Mouse (Mus musculus) MEL (cell line): ENCODE measurements around the gene Cyb5d1. TPM values are rescaled to one million over a fixed set of nuclear protein-coding genes. Genes with fewer than 3 reads are reported as not detected.

ENCODE experiments used
- DNase-seq: peaks from one replicate; pipeline ENCODE4 v3.0.0; 2011; ENCODE audit warnings: low read depth, low spot score
- H3K27ac ChIP-seq: 2 replicates; pipeline ENCODE4 v1.5.1; 2012; ENCODE audit warnings: low read depth, mild to moderate bottlenecking, control low read depth, low read length, moderate library complexity; ENCODE audit not compliant: control insufficient read depth
- H3K27me3 ChIP-seq, 2 experiments: fragments of 150-350 bp in 1 of 2; sonication (generic) in 1 of 2; 2 replicates each; pipeline ENCODE4 v1.6.1; 2012; ENCODE audit warnings: low read length in 2 of 2, mild to moderate bottlenecking in 2 of 2, improper control_type of control experiment in 1 of 2, moderate library complexity in 1 of 2; ENCODE audit not compliant: insufficient read depth in 2 of 2, control insufficient read depth in 1 of 2
- H3K36me3 ChIP-seq, 2 experiments: 2 replicates each; pipeline ENCODE4 v1.6.1; 2012 to 2014; ENCODE audit warnings: low read length in 2 of 2, improper control_type of control experiment in 1 of 2, inconsistent platforms in 1 of 2, mild to moderate bottlenecking in 1 of 2; ENCODE audit not compliant: insufficient read depth in 2 of 2, control insufficient read depth in 1 of 2
- H3K4me1 ChIP-seq, 2 experiments: fragments of 150-350 bp in 1 of 2; sonication (generic) in 1 of 2; 2 replicates each; pipeline ENCODE4 v1.6.1; 2012; ENCODE audit warnings: low read length in 2 of 2, improper control_type of control experiment in 1 of 2, mild to moderate bottlenecking in 1 of 2; ENCODE audit not compliant: insufficient read depth in 2 of 2, control insufficient read depth in 1 of 2
- H3K4me3 ChIP-seq, 2 experiments: fragments of 150-350 bp in 1 of 2; sonication (generic) in 1 of 2; 2 replicates each; pipeline ENCODE4 v1.5.1; 2012; ENCODE audit warnings: low read depth in 2 of 2, low read length in 2 of 2, mild to moderate bottlenecking in 2 of 2, moderate library complexity in 2 of 2, control low read depth in 1 of 2, improper control_type of control experiment in 1 of 2; ENCODE audit not compliant: control insufficient read depth in 1 of 2, insufficient read depth in 1 of 2
- H3K79me2 ChIP-seq: 2 replicates; pipeline ENCODE4 v1.6.1; 2012; ENCODE audit warnings: mild to moderate bottlenecking, low read length, moderate library complexity; ENCODE audit not compliant: control insufficient read depth, poor library complexity, insufficient read depth
- H3K9ac ChIP-seq: 2 replicates; pipeline ENCODE4 v1.6.1; 2012; ENCODE audit warnings: low read depth, mild to moderate bottlenecking, control low read depth, low read length, moderate library complexity; ENCODE audit not compliant: control insufficient read depth, poor library complexity, severe bottlenecking
- H3K9me3 ChIP-seq: fragments of 150-350 bp; sonication (generic); replicated peaks from 2 replicates; pipeline ENCODE4 v1.6.1; 2012; ENCODE audit warnings: mild to moderate bottlenecking, low read length, improper control_type of control experiment, moderate library complexity; ENCODE audit not compliant: insufficient read depth
- BHLHE40 ChIP-seq: IDR thresholded peaks from 2 replicates; pipeline ENCODE4 v1.6.1; 2012; ENCODE audit warnings: low read depth, mild to moderate bottlenecking, inconsistent platforms, low read length, improper control_type of control experiment, borderline replicate concordance
- CTCF ChIP-seq, 3 experiments: IDR thresholded peaks in 2 of 3; conservative IDR thresholded peaks in 1 of 3; 2 replicates each; pipeline ENCODE4 v1.5.1; 2011 to 2012; ENCODE audit warnings: low read length in 3 of 3, low read depth in 2 of 3, mild to moderate bottlenecking in 2 of 3, improper control_type of control experiment in 1 of 3, inconsistent platforms in 1 of 3, mixed read lengths in 1 of 3, moderate library complexity in 1 of 3; ENCODE audit not compliant: control insufficient read depth in 1 of 3, insufficient read depth in 1 of 3, poor library complexity in 1 of 3, severe bottlenecking in 1 of 3
- ELF1 ChIP-seq: IDR thresholded peaks from 2 replicates; pipeline ENCODE4 v1.6.1; 2014; ENCODE audit warnings: low read depth, mild to moderate bottlenecking, inconsistent platforms, low read length, improper control_type of control experiment, moderate library complexity
- ETS1 ChIP-seq: IDR thresholded peaks from 2 replicates; pipeline ENCODE4 v1.6.1; 2012; ENCODE audit warnings: low read depth, mild to moderate bottlenecking, inconsistent platforms, low read length, improper control_type of control experiment, moderate library complexity
- GABPA ChIP-seq: IDR thresholded peaks from 2 replicates; pipeline ENCODE4 v1.6.1; 2012; ENCODE audit warnings: low read depth, mild to moderate bottlenecking, inconsistent platforms, low read length, improper control_type of control experiment, moderate library complexity
- HCFC1 ChIP-seq: IDR thresholded peaks from 2 replicates; pipeline ENCODE4 v1.6.1; 2012; ENCODE audit warnings: low read depth, mild to moderate bottlenecking, inconsistent platforms, low read length, improper control_type of control experiment, moderate library complexity
- JUND ChIP-seq: IDR thresholded peaks from 2 replicates; pipeline ENCODE4 v1.6.1; 2011; ENCODE audit warnings: low read depth, mild to moderate bottlenecking, improper control_type of control experiment, low read length
- MAFK ChIP-seq: IDR thresholded peaks from 2 replicates; pipeline ENCODE4 v1.6.1; 2011; ENCODE audit warnings: low read depth, mild to moderate bottlenecking, low read length, improper control_type of control experiment, borderline replicate concordance
- MAZ ChIP-seq: IDR thresholded peaks from 2 replicates; pipeline ENCODE4 v1.6.1; 2012; ENCODE audit warnings: low read depth, mild to moderate bottlenecking, inconsistent platforms, low read length, improper control_type of control experiment
- MEF2A ChIP-seq: IDR thresholded peaks from 2 replicates; pipeline ENCODE4 v1.6.1; 2014; ENCODE audit warnings: low read depth, mild to moderate bottlenecking, inconsistent platforms, low read length, improper control_type of control experiment; ENCODE audit not compliant: poor library complexity, insufficient replicate concordance, severe bottlenecking; ENCODE audit errors: extremely low read depth
- MXI1 ChIP-seq: IDR thresholded peaks from 2 replicates; pipeline ENCODE4 v1.6.1; 2011; ENCODE audit warnings: mild to moderate bottlenecking, low read depth, low read length, improper control_type of control experiment
- MYB ChIP-seq: IDR thresholded peaks from 2 replicates; pipeline ENCODE4 v1.6.1; 2011; ENCODE audit warnings: mild to moderate bottlenecking, low read depth, low read length, improper control_type of control experiment
- NRF1 ChIP-seq: IDR thresholded peaks from 2 replicates; pipeline ENCODE4 v1.6.1; 2014; ENCODE audit warnings: low read depth, mild to moderate bottlenecking, inconsistent platforms, low read length, improper control_type of control experiment, moderate library complexity; ENCODE audit not compliant: poor library complexity, insufficient read depth, severe bottlenecking
- POLR2A ChIP-seq, 2 experiments: IDR thresholded peaks; 2 replicates each; pipeline ENCODE4 v1.6.1; 2011 to 2012; ENCODE audit warnings: low read length in 2 of 2, mild to moderate bottlenecking in 2 of 2, control low read depth in 1 of 2, improper control_type of control experiment in 1 of 2, low read depth in 1 of 2, moderate library complexity in 1 of 2; ENCODE audit not compliant: control insufficient read depth in 1 of 2, insufficient read depth in 1 of 2, poor library complexity in 1 of 2
- POLR2AphosphoS5 ChIP-seq: IDR thresholded peaks from 2 replicates; pipeline ENCODE4 v1.6.1; 2012; ENCODE audit warnings: low read depth, borderline replicate concordance, mild to moderate bottlenecking, inconsistent platforms, low read length, moderate library complexity, mixed read lengths
- RAD21 ChIP-seq: IDR thresholded peaks from 2 replicates; pipeline ENCODE4 v1.6.1; 2011; ENCODE audit warnings: mild to moderate bottlenecking, low read depth, low read length, improper control_type of control experiment
- SMC3 ChIP-seq: IDR thresholded peaks from 2 replicates; pipeline ENCODE4 v1.6.1; 2011; ENCODE audit warnings: low read depth, low read length, improper control_type of control experiment
- USF1 ChIP-seq: IDR thresholded peaks from 2 replicates; pipeline ENCODE4 v1.6.1; 2014; ENCODE audit warnings: low read depth, mild to moderate bottlenecking, inconsistent platforms, low read length, improper control_type of control experiment, moderate library complexity
- USF2 ChIP-seq, 2 experiments: IDR thresholded peaks; 2 replicates each; pipeline ENCODE4 v1.6.1; 2011 to 2012; ENCODE audit warnings: improper control_type of control experiment in 2 of 2, low read length in 2 of 2, borderline replicate concordance in 1 of 2, inconsistent platforms in 1 of 2, low read depth in 1 of 2, mild to moderate bottlenecking in 1 of 2; ENCODE audit not compliant: insufficient read depth in 1 of 2
- ZC3H11A ChIP-seq: IDR thresholded peaks from 2 replicates; pipeline ENCODE4 v1.6.1; 2012; ENCODE audit warnings: low read depth, mild to moderate bottlenecking, inconsistent platforms, low read length, improper control_type of control experiment
- ZKSCAN1 ChIP-seq: IDR thresholded peaks from 2 replicates; pipeline ENCODE4 v1.6.1; 2012; ENCODE audit warnings: low read depth, mild to moderate bottlenecking, inconsistent platforms, low read length, improper control_type of control experiment, moderate library complexity
- polyA plus RNA-seq, 2 experiments: library from polyadenylated mRNA; stranded (reverse) in 1 of 2; unstranded in 1 of 2; fragments of >175 nt in 1 of 2; fragments of >200 nt in 1 of 2; gene quantifications; 2 replicates each; pipeline versions ENCODE4 v1.2.1 to v1.2.4; 2012; ENCODE audit warnings: low replicate concordance in 2 of 2, low read depth in 1 of 2; ENCODE audit not compliant: insufficient read length in 2 of 2, insufficient read depth in 1 of 2, missing spikeins in 1 of 2
- total RNA-seq: library from RNA; depleted of rRNA; stranded (reverse); fragments of 300-350 nt; gene quantifications from 2 replicates; pipeline ENCODE4 v1.2.3, GENCODE M21; 2012

The Cyb5d1 gene
- total and polyA plus RNA-seq, 3 experiments = 21.3 to 39.6 TPM; not detected in 1

GRCm38 (mm10) chr11:69401987-69402386 is 6.6 kb upstream of the Cyb5d1 start:
- no peak overlapping the region for H3K27ac ChIP-seq
- H3K27me3 ChIP-seq = no peaks in the 10 kb centered on the region
- TF ChIP-seq JUND = no peak
- no peak for TF ChIP-seq USF2 (IDR thresholded peaks at IDR 0.05; ENCODE audit: borderline replicate concordance in 1 of 2, insufficient read depth in 1 of 2, low read depth in 1 of 2, low read length in 2 of 2)
- peaks cover 0 to 9% of the 10 kb centered on the region in 2 experiments; a peak in 1 of 4 replicates for H3K4me1 ChIP-seq
- H3K79me2 ChIP-seq = no peaks in the 10 kb centered on the region; the same call in 1 of the 2 replicates
- no peak for DNase-seq
- no peak overlapping the region for H3K4me3 ChIP-seq
- no peaks in the 10 kb centered on the region for H3K9me3 ChIP-seq
- H3K9ac ChIP-seq = no peak overlapping the region
- H3K36me3 ChIP-seq = peaks cover 2 to 5% of the 10 kb centered on the region in 2 experiments; a peak in 3 of 4 replicates

- DNase-seq = peak; percentile 85
- Histone ChIP-seq H3K9ac (no peak overlapping the region), H3K4me1 (peaks cover 2 to 9% of the 10 kb centered on the region in 2 experiments; a peak in 3 of 4 replicates), H3K4me3 (no peak overlapping the region), H3K27me3 (no peaks in the 10 kb centered on the region), H3K36me3 (peaks cover 2 to 5% of the 10 kb centered on the region in 2 experiments; a peak in 3 of 4 replicates), H3K9me3 (no peaks in the 10 kb centered on the region), H3K27ac (no peak overlapping the region), H3K79me2 (no peaks in the 10 kb centered on the region; the same call in none of the 2 replicates)
- no peak for TF ChIP-seq GABPA
- TF ChIP-seq MEF2A = no peak
- TF ChIP-seq SMC3 = peak; percentile 87
- no peak for TF ChIP-seq MXI1
- no peak for TF ChIP-seq MAZ
- no peak for TF ChIP-seq ZKSCAN1
- no peak for TF ChIP-seq MYB
- TF ChIP-seq NRF1 = peak; percentile 61
- no peak for TF ChIP-seq USF1
- no peak for TF ChIP-seq JUND
- TF ChIP-seq MAFK = no peak
- TF ChIP-seq BHLHE40 = no peak
- TF ChIP-seq ZC3H11A = peak; percentile 83
- TF ChIP-seq POLR2AphosphoS5 = no peak
- peak; percentile 71 to 86 (median 76) for TF ChIP-seq CTCF (IDR thresholded peaks at IDR 0.05 in 2 of 3, conservative IDR thresholded peaks at IDR 0.05 in 1 of 3; ENCODE audit: control insufficient read depth in 1 of 3, insufficient read depth in 1 of 3, low read depth in 2 of 3, low read length in 3 of 3, poor library complexity in 1 of 3, severe bottlenecking in 1 of 3)
- TF ChIP-seq ETS1 = no peak
- TF ChIP-seq POLR2A (IDR thresholded peaks at IDR 0.05; ENCODE audit: control insufficient read depth in 1 of 2, insufficient read depth in 1 of 2, low read depth in 1 of 2, low read length in 2 of 2, poor library complexity in 1 of 2) = no peak; a peak in 1 of 4 replicates
- peak; percentile 34; the same call in 1 of the 2 replicates for TF ChIP-seq HCFC1
- no peak for TF ChIP-seq ELF1
- TF ChIP-seq RAD21 = peak; percentile 87
Observed at GRCm38 (mm10) chr11:69401210-69401637, 5.8 kb upstream of the Cyb5d1 start.
